Mouse (Mus musculus) megakaryocyte, embryonic 14.5 days (primary cell): Measurements from ENCODE around the gene BC051142.
"Not testable (repeated sequence)": the region's sequence is repeated elsewhere in the genome, so short reads cannot be mapped to it uniquely, and the experiment has no call there.

ENCODE experiments used
- FLI1 ChIP-seq: IDR thresholded peaks from 2 replicates; pipeline ENCODE4 v1.6.1; 2012; ENCODE audit warnings: low read length, inconsistent platforms, mixed read lengths
- GATA1 ChIP-seq: IDR thresholded peaks from 3 replicates; pipeline ENCODE4 v1.6.1; 2012; ENCODE audit warnings: mixed read lengths, low read length, inconsistent platforms, borderline replicate concordance

- TF ChIP-seq GATA1, FLI1: not testable (repeated sequence)
Measured at GRCm38 (mm10) chr17:34495156-34495555, 96.5 kb downstream of the BC051142 start.
